Comparison of ENCODE assay signal across 8 mouse cellular contexts in genomic region chr4:116220780-116221139, GRCm38 (mm10). TPM values are rescaled to one million over a fixed set of nuclear protein-coding genes. Genes with fewer than 3 reads are reported as not detected.
DNase-seq lines count a peak whose midpoint lies in the region; ATAC-seq and TF ChIP-seq lines count a peak whose summit lies in the region.

No protein-coding gene starts in this region.

- H3K27ac ChIP-seq in liver, adult 2 months (replicated peaks; ENCODE audit: insufficient read depth, low read depth, low read length): peak overlapping the region; percentile 68
- H3K27ac ChIP-seq in embryonic facial prominence, embryonic 12.5 days: peak overlapping the region; percentile 99
- H3K27ac ChIP-seq in hindbrain, embryonic 16.5 days (ENCODE audit: low read depth, low read length): peak overlapping the region; percentile 99
- peak overlapping the region; percentile 100 for H3K27ac ChIP-seq in midbrain, embryonic 14.5 days (replicated peaks; ENCODE audit: low read depth, low read length)

- TF ChIP-seq POLR2A in liver, adult 2 months (IDR thresholded peaks at IDR 0.05; ENCODE audit: extremely low read depth, insufficient read depth, low read length): no peak

- no peaks in the 10 kb centered on the region for H3K79me2 ChIP-seq in liver, adult 2 months (ENCODE audit: control insufficient read depth, insufficient read depth, low read length)

- peak; percentile 43; the same call in 1 of the 2 replicates for ATAC-seq in embryonic facial prominence, embryonic 12.5 days (ENCODE audit: insufficient number of reproducible peaks, insufficient read depth, low FRiP score, low TSS enrichment)
- no peak for ATAC-seq in hindbrain, embryonic 16.5 days
- ATAC-seq in midbrain, embryonic 14.5 days (ENCODE audit: low FRiP score, low TSS enrichment): no peak

- DNase-seq in liver, adult 2 months (ENCODE audit: extremely low read depth, low read depth, low spot score): no peak
- no peak for DNase-seq in liver
- DNase-seq in midbrain, embryonic 14.5 days: no peak
- DNase-seq in embryo, embryonic 10 days (ENCODE audit: low spot score): no peak
- no peak for DNase-seq in gastrocnemius, adult 8-10 months (ENCODE audit: low spot score in 2 of 2)
- DNase-seq in right cerebral cortex, postnatal 25 days: no peak

- H3K36me3 ChIP-seq in liver, adult 2 months (ENCODE audit: control insufficient read depth, insufficient read depth, low read length): no peaks in the 10 kb centered on the region
- H3K36me3 ChIP-seq in embryonic facial prominence, embryonic 12.5 days: no peaks in the 10 kb centered on the region
- no peaks in the 10 kb centered on the region for H3K36me3 ChIP-seq in hindbrain, embryonic 16.5 days (ENCODE audit: control insufficient read depth, insufficient read depth, low read length)
- H3K36me3 ChIP-seq in midbrain, embryonic 14.5 days (ENCODE audit: control insufficient read depth, insufficient read depth, low read length): no peaks in the 10 kb centered on the region

- peak overlapping the region; percentile 72 for H3K4me2 ChIP-seq in embryonic facial prominence, embryonic 12.5 days (replicated peaks)
- peak overlapping the region; percentile 73 for H3K4me2 ChIP-seq in hindbrain, embryonic 16.5 days (ENCODE audit: low read length)
- H3K4me2 ChIP-seq in midbrain, embryonic 14.5 days (ENCODE audit: low read length): peak overlapping the region; percentile 68

- H3K9ac ChIP-seq in liver, adult 2 months (ENCODE audit: low read depth, low read length): peak overlapping the region; percentile 78
- H3K9ac ChIP-seq in embryonic facial prominence, embryonic 12.5 days: peak overlapping the region; percentile 91
- H3K9ac ChIP-seq in hindbrain, embryonic 16.5 days (ENCODE audit: low read depth, low read length): peak overlapping the region; percentile 92
- peak overlapping the region; percentile 88 for H3K9ac ChIP-seq in midbrain, embryonic 14.5 days (replicated peaks; ENCODE audit: low read length)

- 1% methylated on average over 26 of the region's 26 CpGs for WGBS in liver, adult 2 months
- WGBS in embryonic facial prominence, embryonic 12.5 days: under 1% methylated on average over 26 of the region's 26 CpGs
- 2% methylated on average over 21 of the region's 26 CpGs for WGBS in hindbrain, embryonic 16.5 days
- under 1% methylated on average over 26 of the region's 26 CpGs for WGBS in midbrain, embryonic 14.5 days

- TF ChIP-seq CTCF in liver, adult 2 months (IDR thresholded peaks at IDR 0.05; ENCODE audit: low read depth, low read length): no peak

- no peaks in the 10 kb centered on the region for H3K9me3 ChIP-seq in embryonic facial prominence, embryonic 12.5 days
- H3K9me3 ChIP-seq in hindbrain, embryonic 16.5 days (ENCODE audit: control insufficient read depth, low read length): no peaks in the 10 kb centered on the region
- no peaks in the 10 kb centered on the region for H3K9me3 ChIP-seq in midbrain, embryonic 14.5 days (ENCODE audit: control insufficient read depth, low read length)

- H3K4me3 ChIP-seq in liver, adult 2 months (ENCODE audit: insufficient read depth, low read depth, low read length): peak overlapping the region; percentile 93
- peak overlapping the region; percentile 64 for H3K4me3 ChIP-seq in embryonic facial prominence, embryonic 12.5 days
- peak overlapping the region; percentile 82 for H3K4me3 ChIP-seq in hindbrain, embryonic 16.5 days (ENCODE audit: low read length)
- peak overlapping the region; percentile 52 for H3K4me3 ChIP-seq in midbrain, embryonic 14.5 days (replicated peaks; ENCODE audit: low read depth, low read length)

- no peaks in the 10 kb centered on the region for H3K27me3 ChIP-seq in liver, adult 2 months (ENCODE audit: control insufficient read depth, insufficient read depth, low read length)
- H3K27me3 ChIP-seq in embryonic facial prominence, embryonic 12.5 days: no peaks in the 10 kb centered on the region
- no peaks in the 10 kb centered on the region for H3K27me3 ChIP-seq in hindbrain, embryonic 16.5 days (replicated peaks; ENCODE audit: control insufficient read depth, insufficient read depth, low read length)
- no peaks in the 10 kb centered on the region for H3K27me3 ChIP-seq in midbrain, embryonic 14.5 days (ENCODE audit: control insufficient read depth, insufficient read depth, low read length)

- H3K4me1 ChIP-seq in liver, adult 2 months (ENCODE audit: control insufficient read depth, insufficient read depth, low read length): peaks cover 2% of the 10 kb centered on the region; the same call in 1 of the 2 replicates
- H3K4me1 ChIP-seq in embryonic facial prominence, embryonic 12.5 days: 0 out of 2 replicates have a peak, but pooled peaks cover 3% of the 10 kb centered on the region
- H3K4me1 ChIP-seq in hindbrain, embryonic 16.5 days (ENCODE audit: control insufficient read depth, insufficient read depth, low read depth, low read length): no peaks in the 10 kb centered on the region; the same call in 1 of the 2 replicates
- peaks cover 12% of the 10 kb centered on the region for H3K4me1 ChIP-seq in midbrain, embryonic 14.5 days (ENCODE audit: control insufficient read depth, insufficient read depth, low read length)

RNA-seq across cellular contexts. Expression of gene Pik3r3, which starts 0.7 kb away (rescaled TPM):
- total RNA-seq in liver, adult 2 months (2014; rRNA removed): 1.0 and 1.4 TPM in 2 replicates
- polyA plus RNA-seq in liver, adult 2 months (2012; rRNA removed): 1.3 and 1.7 TPM in 2 replicates
- polyA plus RNA-seq in embryonic facial prominence, embryonic 12.5 days (2016; fragmentation: Nextera tagmentation; extraction: Ambion mirVana): 51.2 and 55.1 TPM in 2 replicates
- 47.4 and 57.2 TPM in 2 replicates for polyA plus RNA-seq in hindbrain, embryonic 16.5 days (2015; fragmentation: Nextera tagmentation; extraction: Ambion mirVana)
- polyA plus RNA-seq in midbrain, embryonic 14.5 days (2014; fragmentation: Nextera tagmentation; extraction: Ambion mirVana): 86.4 and 115 TPM in 2 replicates
- 1 to 10 TPM; 3.7 to 8.2 (median 5.5) TPM for total RNA-seq in gastrocnemius, adult 8-10 months (2022)

RNA-seq across cellular contexts. Expression of gene Gm49337, which starts 47.6 kb away (rescaled TPM):
- total RNA-seq in liver, adult 2 months (2014; rRNA removed): not detected in 2 replicates
- polyA plus RNA-seq in liver, adult 2 months (2012; rRNA removed): not detected in 2 replicates
- not detected in 2 replicates for polyA plus RNA-seq in embryonic facial prominence, embryonic 12.5 days (2016; fragmentation: Nextera tagmentation; extraction: Ambion mirVana)
- polyA plus RNA-seq in hindbrain, embryonic 16.5 days (2015; fragmentation: Nextera tagmentation; extraction: Ambion mirVana): not detected in 2 replicates
- polyA plus RNA-seq in midbrain, embryonic 14.5 days (2014; fragmentation: Nextera tagmentation; extraction: Ambion mirVana): not detected in 2 replicates
- 1 to 10 TPM in 1 of 4 experiments, under 1 TPM in 1, not detected in 2; 0.32 to 1.4 TPM for total RNA-seq in gastrocnemius, adult 8-10 months (2022)

RNA-seq across cellular contexts. Expression of gene 1700042G07Rik, which starts 47.6 kb away (rescaled TPM):
- not detected in 2 replicates for total RNA-seq in liver, adult 2 months (2014; rRNA removed)
- not detected in 2 replicates for polyA plus RNA-seq in liver, adult 2 months (2012; rRNA removed)
- not detected in 2 replicates for polyA plus RNA-seq in embryonic facial prominence, embryonic 12.5 days (2016; fragmentation: Nextera tagmentation; extraction: Ambion mirVana)
- polyA plus RNA-seq in hindbrain, embryonic 16.5 days (2015; fragmentation: Nextera tagmentation; extraction: Ambion mirVana): not detected in 2 replicates
- polyA plus RNA-seq in midbrain, embryonic 14.5 days (2014; fragmentation: Nextera tagmentation; extraction: Ambion mirVana): not detected in 2 replicates
- total RNA-seq in gastrocnemius, adult 8-10 months (2022): not detected

RNA-seq across cellular contexts. Expression of gene Tspan1, which starts 53.4 kb away (rescaled TPM):
- 0.09 TPM in 1 of 2 replicates, not detected in the other for total RNA-seq in liver, adult 2 months (2014; rRNA removed)
- 0.27 TPM in 1 of 2 replicates, not detected in the other for polyA plus RNA-seq in liver, adult 2 months (2012; rRNA removed)
- polyA plus RNA-seq in embryonic facial prominence, embryonic 12.5 days (2016; fragmentation: Nextera tagmentation; extraction: Ambion mirVana): 0.23 and 0.37 TPM in 2 replicates
- polyA plus RNA-seq in hindbrain, embryonic 16.5 days (2015; fragmentation: Nextera tagmentation; extraction: Ambion mirVana): 0.11 and 0.63 TPM in 2 replicates
- 0.11 and 0.18 TPM in 2 replicates for polyA plus RNA-seq in midbrain, embryonic 14.5 days (2014; fragmentation: Nextera tagmentation; extraction: Ambion mirVana)
- not detected for total RNA-seq in gastrocnemius, adult 8-10 months (2022)

Comparison
In these comparisons a context has a peak if more than half of its experiments do, and no peak if none do; other contexts are left out.
1. RNA of gene Pik3r3, which starts 0.7 kb away (polyA plus RNA-seq): 86.4 to 115 TPM in midbrain, embryonic 14.5 days, 51.2 to 55.1 TPM in embryonic facial prominence, embryonic 12.5 days and 47.4 to 57.2 TPM in hindbrain, embryonic 16.5 days; 1.3 to 1.7 TPM in liver, adult 2 months; every median in the first group is over 10 times any median in the second.
2. Peak in every context shown above with its lines, with median percentiles within 50 percentile points of each other: H3K27ac ChIP-seq, H3K4me3 ChIP-seq, H3K9ac ChIP-seq and H3K4me2 ChIP-seq.